Mouse (Mus musculus) E14TG2a.4 (cell line): Measurements from ENCODE around the gene Cttnbp2.

ENCODE experiments used
- H3K27me3 ChIP-seq: 2 replicates; pipeline ENCODE4 v1.6.1; 2014; ENCODE audit warnings: low read length, control low read depth; ENCODE audit not compliant: insufficient read depth
- H3K36me3 ChIP-seq: 2 replicates; pipeline ENCODE4 v1.6.1; 2014; ENCODE audit warnings: low read length, control low read depth; ENCODE audit not compliant: insufficient read depth
- H3K4me1 ChIP-seq: replicated peaks from 2 replicates; pipeline ENCODE4 v1.6.1; 2014; ENCODE audit warnings: low read depth, low read length, control low read depth
- H3K4me3 ChIP-seq: replicated peaks from 2 replicates; pipeline ENCODE4 v1.5.1; 2014; ENCODE audit warnings: mild to moderate bottlenecking, low read length
- H3K9me3 ChIP-seq: 2 replicates; pipeline ENCODE4 v1.6.1; 2014; ENCODE audit warnings: low read length, control low read depth
- CTCF ChIP-seq: conservative IDR thresholded peaks from 2 replicates; pipeline ENCODE4 v1.5.1; 2014; ENCODE audit warnings: low read length
- NANOG ChIP-seq: IDR thresholded peaks from 2 replicates; pipeline ENCODE4 v1.6.1; 2014; ENCODE audit warnings: borderline replicate concordance, low read length, mixed read lengths
- POU5F1 ChIP-seq: IDR thresholded peaks from 2 replicates; pipeline ENCODE4 v1.6.1; 2014; ENCODE audit warnings: low read length, borderline replicate concordance

Gene Cttnbp2

DNA sequence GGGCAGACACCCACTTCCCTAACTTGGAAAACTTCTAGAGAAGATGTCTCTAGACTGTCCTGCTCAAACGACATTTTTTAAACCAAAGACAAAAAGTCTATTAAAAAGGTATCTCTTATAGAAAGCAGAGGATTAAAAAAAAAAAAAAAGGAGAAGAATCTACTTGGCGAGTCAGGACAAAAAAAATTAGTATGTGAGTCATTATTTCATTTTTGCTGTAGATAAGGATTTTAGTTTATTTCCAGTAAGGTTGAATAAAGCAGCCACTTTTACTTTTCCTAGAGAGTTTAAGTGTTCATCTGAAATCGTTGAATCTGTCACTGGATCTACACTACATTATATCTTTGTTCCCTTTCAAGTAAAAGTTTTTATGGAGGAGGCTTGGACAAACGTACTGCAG, 139.9 kb downstream of the Cttnbp2 start:
- Histone ChIP-seq H3K36me3 (no peaks in the 10 kb centered on the region), H3K27me3 (no peaks in the 10 kb centered on the region), H3K9me3 (no peaks in the 10 kb centered on the region), H3K4me1 (no peaks in the 10 kb centered on the region), H3K4me3 (no peak overlapping the region)
- TF ChIP-seq NANOG = no peak
- no peak for TF ChIP-seq CTCF
- TF ChIP-seq POU5F1 = no peak

DNA sequence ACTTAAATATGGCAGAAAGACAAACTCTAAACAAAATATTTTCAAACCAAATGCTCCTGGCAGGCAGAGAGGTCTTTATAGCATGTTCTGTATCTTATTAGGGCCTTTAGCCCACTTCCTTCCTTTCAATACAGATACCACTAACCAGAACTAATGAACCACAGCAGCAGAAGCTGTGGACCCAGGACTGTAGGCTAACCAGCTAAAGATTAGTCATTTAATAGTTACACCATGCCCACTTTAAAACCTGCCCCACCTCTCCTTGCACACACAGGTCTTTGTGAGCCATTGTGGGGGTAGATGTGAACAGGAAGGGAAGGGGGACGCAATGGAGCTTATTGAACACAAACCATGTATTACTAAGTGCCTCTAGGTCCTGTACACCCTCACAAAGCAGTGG, 141.0 kb downstream of the Cttnbp2 start:
- no peak overlapping the region for H3K4me3 ChIP-seq
- no peaks in the 10 kb centered on the region for H3K36me3 ChIP-seq
- no peak for TF ChIP-seq NANOG
- H3K27me3 ChIP-seq = no peaks in the 10 kb centered on the region
- no peaks in the 10 kb centered on the region for H3K4me1 ChIP-seq
- no peaks in the 10 kb centered on the region for H3K9me3 ChIP-seq

DNA sequence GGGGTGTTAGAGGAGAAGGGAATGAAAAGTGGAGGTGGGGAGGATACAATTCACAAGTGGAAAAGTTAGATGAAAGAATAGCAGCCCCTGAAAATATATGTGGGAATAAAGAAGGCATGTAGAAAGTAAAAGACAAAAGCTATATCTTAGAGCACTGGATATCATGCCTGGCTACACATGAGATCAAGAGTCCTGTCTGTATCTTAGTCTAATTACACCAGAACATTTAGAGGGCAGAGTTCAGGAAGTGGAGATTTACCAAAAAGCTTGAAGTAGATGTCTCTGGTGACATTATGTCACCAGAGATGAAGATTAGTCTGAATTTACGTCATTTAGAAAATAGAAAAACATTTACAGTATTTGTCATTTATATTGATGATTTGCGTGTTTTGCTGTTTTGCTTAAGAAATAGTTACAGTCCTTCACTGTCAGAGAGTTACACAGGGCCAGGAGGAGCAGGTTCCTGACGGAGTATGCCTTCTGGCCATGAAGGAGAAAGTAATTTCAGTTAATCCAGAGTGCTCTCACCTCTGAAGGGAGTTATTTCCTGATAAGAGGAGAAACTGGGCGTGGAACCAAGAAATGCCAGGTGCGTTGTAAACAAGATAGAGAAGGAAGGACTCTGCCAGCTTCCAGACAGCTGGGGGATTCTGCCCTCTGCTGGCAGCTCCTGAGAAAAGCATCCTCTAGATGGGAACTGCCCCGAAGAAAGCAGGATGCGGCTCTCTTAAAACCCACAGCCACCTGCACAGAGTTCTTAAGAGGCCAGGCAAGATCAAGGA, 142.0 kb downstream of the Cttnbp2 start:
- Histone ChIP-seq H3K4me3 (no peak overlapping the region), H3K9me3 (no peaks in the 10 kb centered on the region), H3K4me1 (no peaks in the 10 kb centered on the region), H3K27me3 (no peaks in the 10 kb centered on the region), H3K36me3 (no peaks in the 10 kb centered on the region)
- TF ChIP-seq CTCF = peak; percentile 47
- TF ChIP-seq POU5F1 = no peak
- TF ChIP-seq NANOG = no peak

DNA sequence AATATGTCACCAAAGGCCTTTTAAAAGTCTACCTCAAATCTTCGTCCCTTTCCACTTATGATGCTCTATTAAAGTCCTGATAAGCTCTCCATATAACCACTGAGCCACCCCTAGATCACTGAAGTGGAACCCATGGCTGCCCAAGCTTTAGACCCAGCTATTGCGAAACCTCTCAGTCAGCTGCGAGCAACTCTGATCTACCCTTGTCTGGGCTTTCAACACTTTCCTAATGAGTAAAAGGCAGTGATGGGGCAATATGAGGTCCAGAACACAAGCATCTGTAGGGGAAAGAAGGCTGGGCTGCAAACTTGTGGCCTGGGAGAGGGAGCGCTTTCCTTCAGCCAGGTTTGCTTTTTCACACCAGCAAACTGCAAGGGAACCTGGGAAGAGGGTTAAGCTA, 144.9 kb downstream of the Cttnbp2 start:
- Histone ChIP-seq H3K4me1 (no peaks in the 10 kb centered on the region), H3K36me3 (no peaks in the 10 kb centered on the region), H3K4me3 (no peak overlapping the region), H3K27me3 (no peaks in the 10 kb centered on the region), H3K9me3 (no peaks in the 10 kb centered on the region)
- no peak for TF ChIP-seq CTCF
- no peak for TF ChIP-seq POU5F1

DNA sequence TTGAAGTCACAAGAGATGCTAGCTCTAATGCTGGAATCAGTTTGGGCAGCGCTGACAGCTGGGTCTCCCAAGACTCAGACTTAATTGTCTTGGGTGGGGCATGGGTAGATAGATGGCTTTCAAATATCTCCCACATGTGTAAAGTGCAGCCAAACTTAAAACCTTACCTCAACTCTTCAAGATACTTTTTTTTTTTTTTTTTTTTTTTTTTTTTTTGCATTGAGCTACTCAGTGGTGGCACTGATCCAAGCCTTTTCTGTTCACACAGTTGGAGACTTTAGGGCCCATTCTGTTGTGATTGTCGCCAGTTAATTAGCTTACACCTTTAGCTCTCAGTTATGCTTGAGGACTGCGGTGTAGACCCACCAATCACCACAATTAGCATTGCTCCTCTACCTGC, 145.6 kb downstream of the Cttnbp2 start:
- Histone ChIP-seq H3K4me3 (no peak overlapping the region), H3K9me3 (no peaks in the 10 kb centered on the region), H3K4me1 (no peaks in the 10 kb centered on the region), H3K36me3 (no peaks in the 10 kb centered on the region), H3K27me3 (no peaks in the 10 kb centered on the region)
- TF ChIP-seq CTCF = no peak
- no peak for TF ChIP-seq POU5F1
- no peak for TF ChIP-seq NANOG

DNA sequence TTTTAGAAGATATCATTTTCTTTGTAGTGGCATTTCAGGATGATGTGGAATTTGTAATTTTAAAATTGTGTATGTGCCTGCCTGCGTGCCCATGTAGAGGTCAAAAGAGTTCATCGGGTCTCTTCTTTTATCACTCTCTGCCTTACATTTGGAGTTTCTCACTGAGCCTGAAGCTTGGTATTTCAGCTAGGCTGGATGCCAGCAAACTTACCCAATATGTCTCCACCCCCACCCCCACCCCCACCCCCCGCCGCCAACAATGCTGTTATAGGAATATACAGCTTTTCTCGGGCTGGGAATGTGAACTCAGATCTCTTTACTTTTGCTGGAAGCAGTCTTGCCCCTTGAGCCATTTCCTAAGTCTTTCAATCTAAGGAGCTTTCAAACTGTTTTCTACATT, 152.4 kb downstream of the Cttnbp2 start:
- H3K9me3 ChIP-seq = no peaks in the 10 kb centered on the region
- no peaks in the 10 kb centered on the region for H3K27me3 ChIP-seq
- H3K4me1 ChIP-seq = no peaks in the 10 kb centered on the region
- no peak overlapping the region for H3K4me3 ChIP-seq
- TF ChIP-seq NANOG (no peak), CTCF (no peak), POU5F1 (no peak)
- H3K36me3 ChIP-seq = no peaks in the 10 kb centered on the region

DNA sequence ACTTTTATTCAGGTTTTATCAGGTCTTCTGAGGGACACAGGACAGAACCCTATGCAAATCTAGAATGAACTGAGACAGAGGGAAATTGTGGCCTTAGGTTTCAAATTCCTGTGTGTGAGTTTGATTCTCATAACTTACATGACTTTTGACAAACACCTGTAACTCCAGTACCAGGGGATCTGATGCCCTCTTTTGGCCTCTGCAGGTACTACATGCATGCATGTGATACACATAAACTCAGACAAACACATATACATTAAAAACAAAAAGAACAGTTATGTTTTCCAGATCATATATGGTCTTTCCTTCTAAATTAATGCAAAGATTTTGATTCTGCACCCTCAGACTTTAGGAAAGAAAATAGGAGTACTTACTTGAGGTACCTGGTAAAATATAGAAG, 153.7 kb downstream of the Cttnbp2 start:
- H3K4me1 ChIP-seq = no peaks in the 10 kb centered on the region
- H3K4me3 ChIP-seq = no peak overlapping the region
- no peaks in the 10 kb centered on the region for H3K36me3 ChIP-seq
- no peaks in the 10 kb centered on the region for H3K9me3 ChIP-seq
- TF ChIP-seq NANOG (no peak), POU5F1 (no peak), CTCF (peak; percentile 76)
- H3K27me3 ChIP-seq = no peaks in the 10 kb centered on the region

DNA sequence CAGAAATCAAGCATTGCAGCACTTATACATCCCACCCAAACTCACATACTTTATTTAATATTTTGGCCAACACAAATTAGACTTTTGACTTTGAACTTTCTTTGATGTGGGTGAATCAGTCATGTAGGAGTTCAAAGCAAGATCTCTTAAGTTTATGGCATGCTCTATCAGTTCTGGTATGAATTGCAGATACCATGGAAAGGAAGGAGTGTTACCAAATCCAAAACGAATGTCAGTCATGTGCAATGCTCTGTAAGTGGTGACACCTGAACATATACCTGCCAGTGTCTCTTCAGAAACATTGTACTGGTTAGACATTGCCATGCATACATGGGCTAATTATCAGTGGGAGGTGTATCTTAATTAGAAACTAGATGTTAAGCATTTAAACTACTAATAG, 154.5 kb downstream of the Cttnbp2 start:
- no peaks in the 10 kb centered on the region for H3K9me3 ChIP-seq
- no peak overlapping the region for H3K4me3 ChIP-seq
- H3K27me3 ChIP-seq = no peaks in the 10 kb centered on the region
- TF ChIP-seq POU5F1 (no peak), CTCF (no peak), NANOG (no peak)
- no peaks in the 10 kb centered on the region for H3K36me3 ChIP-seq
- H3K4me1 ChIP-seq = no peaks in the 10 kb centered on the region
